Mouse (Mus musculus) embryonic facial prominence, embryonic 12.5 days (tissue): Measurements from ENCODE around the gene Foxf1. TPM values are rescaled to one million over a fixed set of nuclear protein-coding genes. Genes with fewer than 3 reads are reported as not detected.

ENCODE experiments used
- ATAC-seq: fragments of 200-750 bp; cut with Nextera tagmentation; 2 replicates; pipeline ENCODE4 v1.8.0; 2017; ENCODE audit not compliant: insufficient number of reproducible peaks, insufficient read depth, low FRiP score, low TSS enrichment
- H3K27ac ChIP-seq: fragments of 300-500 bp; sonication (generic); 2 replicates; pipeline ENCODE4 v1.5.1; 2016; ENCODE audit warnings: mild to moderate bottlenecking
- H3K27me3 ChIP-seq: fragments of 300-500 bp; sonication (generic); 2 replicates; pipeline ENCODE4 v1.6.1; 2016; ENCODE audit warnings: mild to moderate bottlenecking, moderate library complexity
- H3K36me3 ChIP-seq: fragments of 300-500 bp; sonication (generic); 2 replicates; pipeline ENCODE4 v1.6.1; 2016; ENCODE audit warnings: mild to moderate bottlenecking
- H3K4me1 ChIP-seq: fragments of 300-500 bp; sonication (generic); 2 replicates; pipeline ENCODE4 v1.6.1; 2016
- H3K4me2 ChIP-seq: fragments of 300-500 bp; sonication (generic); replicated peaks from 2 replicates; pipeline ENCODE4 v1.6.1; 2016; ENCODE audit warnings: mild to moderate bottlenecking, moderate library complexity
- H3K4me3 ChIP-seq: fragments of 300-500 bp; sonication (generic); 2 replicates; pipeline ENCODE4 v1.5.1; 2016; ENCODE audit warnings: mild to moderate bottlenecking
- H3K9ac ChIP-seq: fragments of 300-500 bp; sonication (generic); 2 replicates; pipeline ENCODE4 v1.6.1; 2016; ENCODE audit warnings: mild to moderate bottlenecking, moderate library complexity
- H3K9me3 ChIP-seq: fragments of 300-500 bp; sonication (generic); 2 replicates; pipeline ENCODE4 v1.6.1; 2016; ENCODE audit warnings: mild to moderate bottlenecking, moderate library complexity
- WGBS: fragments of 180-500 bp; shearing (Covaris S2); methylation state at CpG from one replicate; pipeline ENCODE4 v1.1.7; 2016; 5-methylcytosine and 5-hydroxymethylcytosine counted together
- polyA plus RNA-seq: library from polyadenylated mRNA; unstranded; fragments of >200 nt; fragmentation: Nextera tagmentation; extraction: Ambion mirVana; gene quantifications from 2 replicates; pipeline ENCODE4 v1.2.1, GENCODE M21; 2016

Foxf1 gene
- polyA plus RNA-seq, 1 experiment from 2014 or later, result 35.0 TPM

DNA sequence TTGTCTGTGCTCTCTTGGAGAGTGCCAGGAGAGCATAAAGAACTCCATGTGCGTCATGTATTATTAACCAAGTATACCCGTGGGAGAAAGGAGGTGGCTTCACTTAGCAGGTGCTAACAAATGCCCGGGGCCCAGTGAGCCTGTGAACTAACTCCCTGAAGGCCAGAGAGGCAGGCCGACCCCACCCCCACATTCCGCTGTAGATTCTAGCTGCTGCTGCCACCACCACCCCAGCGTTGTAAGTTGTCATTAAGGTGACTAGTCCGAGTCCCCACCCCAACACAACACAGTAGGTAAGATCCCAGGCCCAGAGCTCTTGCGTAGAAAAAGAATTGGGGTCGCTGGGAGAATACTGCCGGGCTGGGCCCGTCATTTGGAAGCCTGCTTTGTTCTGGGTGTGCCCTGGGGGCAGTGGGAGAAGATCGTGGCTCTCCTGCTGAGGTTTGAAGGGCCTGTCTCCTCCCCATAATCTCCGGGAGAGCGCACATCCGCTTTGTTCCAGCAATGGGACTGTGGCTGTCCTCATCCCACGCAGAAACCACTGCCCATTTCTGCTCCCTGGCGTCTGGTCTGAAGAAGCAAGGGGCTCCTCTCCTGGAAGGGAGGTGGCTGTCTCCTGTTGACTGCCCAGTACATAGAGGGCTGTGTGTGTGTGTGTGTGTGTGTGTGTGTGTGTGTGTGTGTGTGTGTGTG is 40.5 kb downstream of the Foxf1 start:
- Histone ChIP-seq H3K9me3 (no peaks in the 10 kb centered on the region), H3K4me1 (peaks cover 46% of the 10 kb centered on the region), H3K4me2 (peak overlapping the region; percentile 52), H3K4me3 (peak overlapping the region; percentile 6; the same call in 1 of the 2 replicates), H3K27me3 (peaks cover 91% of the 10 kb centered on the region), H3K27ac (peak overlapping the region; percentile 73; the same call in 1 of the 2 replicates), H3K36me3 (0 out of 2 replicates have a peak, but pooled peaks cover 3% of the 10 kb centered on the region), H3K9ac (0 out of 2 replicates have a peak overlapping the region, but pooled peaks have one; percentile 24)
- peak; percentile 25 for ATAC-seq
- WGBS, result 4% methylated on average over 17 of the region's 17 CpGs

DNA sequence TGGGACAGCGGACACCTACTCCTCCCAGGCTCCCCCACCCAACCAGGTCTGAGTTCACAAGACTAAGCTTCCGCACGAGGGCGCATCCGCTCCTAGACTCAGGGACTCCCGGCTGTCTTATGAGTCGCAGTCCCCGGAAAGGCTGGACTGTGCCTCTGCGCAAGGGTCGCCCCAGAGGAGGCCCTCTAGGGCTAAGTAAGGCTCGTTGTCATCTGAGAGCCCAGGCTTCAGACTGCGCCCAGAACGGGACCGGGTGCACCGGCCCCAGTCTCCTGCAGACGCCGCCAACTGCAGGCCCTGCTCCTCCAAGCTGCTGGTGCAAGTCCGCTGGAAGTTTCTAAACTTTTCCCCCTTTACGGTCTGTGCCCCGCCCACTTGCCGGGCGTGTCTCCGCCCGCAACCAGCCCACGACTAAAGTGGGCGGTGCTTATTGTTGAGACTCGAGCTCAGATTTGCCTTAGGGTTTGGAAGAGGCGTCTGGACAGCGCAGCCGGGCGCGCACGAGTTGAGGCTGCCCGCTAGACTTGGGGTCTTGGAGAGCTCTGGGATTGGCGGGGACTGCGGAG is 41.2 kb downstream of the Foxf1 start:
- peak overlapping the region; percentile 73; the same call in 1 of the 2 replicates for H3K27ac ChIP-seq
- H3K4me1 ChIP-seq, result peaks cover 46% of the 10 kb centered on the region

DNA sequence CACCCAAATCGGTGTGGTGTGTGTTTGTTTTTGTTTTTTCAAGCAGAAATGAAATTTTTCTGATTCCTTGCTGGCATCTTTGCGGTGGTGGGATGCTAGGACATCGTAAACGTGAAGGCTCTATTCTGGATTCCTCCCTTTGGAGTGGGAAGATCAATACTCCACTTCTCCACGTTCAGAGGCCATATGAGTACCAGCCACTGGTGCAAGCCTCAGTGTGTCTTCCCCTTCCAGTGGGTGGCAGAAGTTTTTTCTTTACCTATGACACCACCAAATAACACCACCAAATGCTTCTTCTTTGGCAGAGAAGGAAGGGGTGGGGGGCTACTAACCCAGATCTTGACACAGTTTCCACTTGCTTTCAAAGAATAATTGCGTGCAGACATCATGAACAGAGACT is 42.0 kb downstream of the Foxf1 start:
- no peak overlapping the region for H3K9ac ChIP-seq
- H3K27ac ChIP-seq, result no peak overlapping the region; the same call in 1 of the 2 replicates
- H3K4me1 ChIP-seq, result peaks cover 46% of the 10 kb centered on the region

More for the DNA sequence above, 41.2 kb downstream of the Foxf1 start:
- ATAC-seq, result peak; percentile 48
- H3K9me3 ChIP-seq, result no peaks in the 10 kb centered on the region
- under 1% methylated on average over 35 of the region's 36 CpGs for WGBS
- H3K36me3 ChIP-seq, result 0 out of 2 replicates have a peak, but pooled peaks cover 3% of the 10 kb centered on the region
- peak overlapping the region; percentile 31 for H3K4me3 ChIP-seq
- H3K27me3 ChIP-seq, result peaks cover 91% of the 10 kb centered on the region
- no peak overlapping the region for H3K9ac ChIP-seq
- H3K4me2 ChIP-seq, result peak overlapping the region; percentile 52

DNA sequence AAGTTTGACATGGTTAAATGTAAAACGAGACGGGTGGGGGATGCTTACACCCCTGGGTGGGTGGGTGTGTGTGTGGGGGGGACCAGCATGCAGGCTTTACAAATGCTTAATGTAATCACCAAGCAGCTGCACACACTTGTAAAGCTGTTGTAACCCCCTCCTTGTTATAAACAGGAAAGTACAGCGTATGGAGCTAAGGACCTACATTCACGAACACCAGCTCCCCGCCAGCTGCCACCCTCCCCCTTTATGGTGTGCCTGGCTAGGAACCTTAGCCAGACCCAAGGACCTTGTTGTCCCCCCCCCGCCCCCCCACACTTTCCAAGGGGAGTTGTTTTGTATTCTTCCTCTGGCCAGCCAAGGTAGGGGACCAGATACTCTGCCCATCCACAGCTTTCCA is 42.5 kb downstream of the Foxf1 start:
- 8% methylated on average over 6 of the region's 6 CpGs for WGBS
- peaks cover 82% of the 10 kb centered on the region for H3K27me3 ChIP-seq
- H3K4me3 ChIP-seq, result no peak overlapping the region
- no peak overlapping the region for H3K9ac ChIP-seq
- 0 out of 2 replicates have a peak overlapping the region, but pooled peaks have one; percentile 30 for H3K27ac ChIP-seq
- H3K4me1 ChIP-seq, result peaks cover 46% of the 10 kb centered on the region
- 0 out of 2 replicates have a peak, but pooled peaks cover 3% of the 10 kb centered on the region for H3K36me3 ChIP-seq
- ATAC-seq, result no peak
- H3K9me3 ChIP-seq, result no peaks in the 10 kb centered on the region
- peak overlapping the region; percentile 52 for H3K4me2 ChIP-seq

More for the DNA sequence above, 42.0 kb downstream of the Foxf1 start:
- Histone ChIP-seq H3K4me2 (peak overlapping the region; percentile 52), H3K9me3 (no peaks in the 10 kb centered on the region), H3K4me3 (peak overlapping the region; percentile 31), H3K36me3 (0 out of 2 replicates have a peak, but pooled peaks cover 3% of the 10 kb centered on the region), H3K27me3 (peaks cover 87% of the 10 kb centered on the region)
- ATAC-seq, result no peak
- WGBS, result 5% methylated on average over 6 of the region's 6 CpGs

DNA sequence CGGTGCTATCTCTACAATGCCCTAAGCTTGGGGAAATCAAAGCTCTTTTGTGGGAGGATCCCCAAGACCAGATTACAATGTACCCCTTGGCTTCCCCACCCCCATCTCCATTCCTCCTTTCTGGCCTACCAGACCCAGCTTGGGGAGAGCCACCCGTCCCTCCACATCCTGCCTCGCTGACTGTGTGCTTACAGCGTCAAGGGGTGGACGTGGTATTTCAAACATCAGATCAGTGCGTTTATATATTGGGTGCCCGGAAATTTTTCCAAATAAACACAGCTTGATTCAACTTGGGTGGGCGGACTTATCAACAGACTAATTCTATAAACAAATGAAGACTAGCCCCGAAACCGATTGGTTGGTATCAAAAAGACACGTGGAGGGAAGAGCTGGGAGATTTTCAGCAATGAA is 43.1 kb downstream of the Foxf1 start:
- H3K4me3 ChIP-seq, result no peak overlapping the region
- H3K9ac ChIP-seq, result no peak overlapping the region
- peak overlapping the region; percentile 52; the same call in 1 of the 2 replicates for H3K4me2 ChIP-seq
- H3K36me3 ChIP-seq, result 0 out of 2 replicates have a peak, but pooled peaks cover 3% of the 10 kb centered on the region
- H3K27me3 ChIP-seq, result peaks cover 81% of the 10 kb centered on the region
- H3K27ac ChIP-seq, result peak overlapping the region; percentile 30; the same call in 1 of the 2 replicates
- H3K9me3 ChIP-seq, result no peaks in the 10 kb centered on the region
- 4% methylated on average over 11 of the region's 11 CpGs for WGBS
- ATAC-seq, result no peak
- peaks cover 46% of the 10 kb centered on the region for H3K4me1 ChIP-seq

DNA sequence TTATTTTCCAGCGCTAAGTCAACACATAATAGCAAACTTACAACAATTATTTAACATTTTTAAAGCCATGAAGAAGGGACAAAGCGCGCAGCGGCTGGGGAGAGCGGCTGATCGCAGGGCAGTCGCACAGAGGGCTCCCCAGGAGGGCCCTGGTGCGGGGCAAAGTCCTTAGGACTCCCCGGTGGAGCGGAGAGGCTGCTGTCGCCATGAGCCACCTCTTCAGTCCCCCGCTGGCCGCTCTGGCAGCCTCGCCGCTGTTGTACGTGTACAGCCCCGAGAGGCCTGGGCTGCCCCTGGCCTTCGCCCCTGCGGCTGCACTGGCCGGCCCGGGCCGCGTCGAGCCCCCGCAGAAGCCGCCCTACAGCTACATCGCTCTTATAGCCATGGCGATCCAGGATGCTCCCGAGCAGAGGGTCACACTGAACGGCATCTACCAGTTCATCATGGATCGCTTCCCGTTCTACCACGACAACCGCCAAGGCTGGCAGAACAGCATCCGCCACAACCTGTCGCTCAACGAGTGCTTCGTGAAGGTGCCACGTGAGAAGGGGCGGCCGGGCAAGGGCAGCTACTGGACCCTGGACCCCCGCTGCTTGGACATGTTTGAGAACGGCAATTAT is 43.7 kb downstream of the Foxf1 start, which contains the start of gene Foxl1:
Foxl1 (plus strand) TSS at position 185 of the 620 bp plus-strand sequence.
- Histone ChIP-seq H3K36me3 (0 out of 2 replicates have a peak, but pooled peaks cover 2% of the 10 kb centered on the region), H3K4me3 (peak within 1 kb of the TSS; percentile 28), H3K9me3 (no peaks in the 10 kb centered on the region), H3K27ac (peak within 1 kb of the TSS; percentile 67), H3K4me2 (peak within 1 kb of the TSS; percentile 52), H3K9ac (peak within 1 kb of the TSS; percentile 37), H3K27me3 (peaks cover 76% of the 10 kb centered on the region), H3K4me1 (peaks cover 46% of the 10 kb centered on the region)
- 2% methylated on average over 43 of the region's 43 CpGs for WGBS
- ATAC-seq, result no peak

DNA sequence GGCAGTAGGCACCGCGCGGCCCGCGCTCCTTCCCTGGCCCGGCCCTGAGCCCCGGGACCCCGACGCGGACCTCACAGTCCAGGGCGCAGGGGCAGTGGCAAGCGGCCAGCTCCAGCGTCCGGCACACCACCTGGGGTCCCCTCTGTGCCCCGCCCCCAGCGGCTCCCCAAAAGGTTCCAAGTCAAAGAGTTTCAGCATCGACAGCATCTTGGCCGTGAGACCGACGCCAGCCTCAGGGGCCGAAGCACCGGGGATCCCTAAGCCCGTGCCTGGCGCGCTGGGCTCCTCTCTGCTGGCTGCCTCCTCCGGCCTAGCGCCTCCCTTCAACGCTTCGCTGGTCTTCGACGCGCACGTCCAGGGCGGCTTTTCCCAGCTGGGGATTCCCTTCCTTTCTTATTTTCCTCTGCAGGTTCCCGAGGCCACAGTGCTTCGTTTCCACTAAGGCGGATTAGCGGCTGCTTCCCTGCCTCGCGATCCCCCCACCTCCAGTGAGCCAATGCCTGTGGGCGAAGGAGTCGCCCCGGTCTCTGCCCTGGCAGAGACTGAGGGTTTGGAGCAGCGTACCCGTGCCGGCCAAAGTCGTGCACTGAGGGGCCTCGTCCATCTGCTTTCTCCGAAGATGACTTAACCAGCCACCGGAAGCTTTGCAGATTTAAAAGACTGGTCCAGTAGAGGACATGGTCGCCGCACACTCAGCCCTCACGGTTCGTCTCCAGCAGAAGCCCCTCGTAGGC is 44.5 kb downstream of the Foxf1 start:
- peak overlapping the region; percentile 48 for H3K4me2 ChIP-seq
- peak overlapping the region; percentile 37 for H3K9ac ChIP-seq
- WGBS, result 3% methylated on average over 55 of the region's 55 CpGs
- peak overlapping the region; percentile 67 for H3K27ac ChIP-seq
- no peaks in the 10 kb centered on the region for H3K9me3 ChIP-seq
- no peaks in the 10 kb centered on the region for H3K36me3 ChIP-seq
- peaks cover 67% of the 10 kb centered on the region for H3K27me3 ChIP-seq
- no peak for ATAC-seq
- peaks cover 46% of the 10 kb centered on the region for H3K4me1 ChIP-seq
- peak overlapping the region; percentile 28 for H3K4me3 ChIP-seq

DNA sequence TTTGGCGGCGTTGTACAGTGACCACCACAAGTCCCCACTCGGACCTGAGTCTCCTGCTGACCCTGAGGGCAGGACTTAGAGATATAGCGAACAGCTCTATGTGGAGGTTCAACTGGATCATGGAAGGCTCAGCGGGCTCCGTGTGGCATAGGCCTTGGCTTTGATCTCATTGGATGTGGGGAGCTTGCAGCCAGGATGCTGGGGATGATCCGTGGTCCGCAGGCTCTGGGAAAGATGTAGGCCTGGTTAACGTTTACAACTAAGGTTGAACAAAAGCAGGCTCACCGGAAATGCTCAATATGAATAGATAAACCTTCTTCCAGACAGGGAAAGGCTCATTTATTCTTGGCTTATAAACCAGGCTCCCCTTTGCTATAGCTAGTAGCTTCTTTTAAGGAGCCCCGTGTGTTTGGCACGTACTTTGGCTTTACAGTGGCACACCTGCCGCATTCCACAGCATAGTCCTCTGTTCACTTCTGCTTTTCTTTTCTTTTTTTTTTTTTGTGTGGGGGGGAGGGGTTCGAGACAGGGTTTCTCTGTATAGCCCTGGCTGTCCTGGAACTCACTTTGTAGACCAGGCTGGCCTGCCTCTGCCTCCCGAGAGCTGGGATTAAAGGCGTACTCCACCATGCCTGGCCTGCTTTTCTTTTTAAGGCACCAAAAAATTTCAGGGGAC is 45.2 kb downstream of the Foxf1 start:
- H3K9ac ChIP-seq, result peak overlapping the region; percentile 37; the same call in 1 of the 2 replicates
- ATAC-seq, result no peak
- H3K4me1 ChIP-seq, result peaks cover 44% of the 10 kb centered on the region
- H3K36me3 ChIP-seq, result no peaks in the 10 kb centered on the region
- H3K4me3 ChIP-seq, result peak overlapping the region; percentile 28
- WGBS, result 19% methylated on average over 16 of the region's 16 CpGs
- no peaks in the 10 kb centered on the region for H3K9me3 ChIP-seq
- peaks cover 61% of the 10 kb centered on the region for H3K27me3 ChIP-seq
- H3K4me2 ChIP-seq, result peak overlapping the region; percentile 48
- H3K27ac ChIP-seq, result no peak overlapping the region

DNA sequence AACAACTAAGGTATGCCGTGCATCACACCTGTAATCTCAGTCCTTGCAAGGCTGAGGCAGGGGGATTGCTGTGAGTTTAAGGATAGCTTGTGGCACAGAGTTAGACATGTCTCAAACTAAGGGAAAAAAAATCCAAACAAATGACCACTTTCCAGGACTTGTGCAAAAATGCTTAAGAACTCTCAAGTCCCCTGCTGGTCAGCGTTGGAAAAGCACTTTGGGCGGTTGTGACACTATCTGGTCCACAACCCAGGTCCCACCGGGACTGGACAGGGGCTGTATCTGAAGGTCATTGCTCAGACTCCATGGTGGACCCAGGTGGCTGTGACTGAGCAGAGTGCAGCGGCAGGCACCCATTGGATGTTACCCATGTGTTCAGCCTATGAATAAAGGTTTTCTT is 46.3 kb downstream of the Foxf1 start:
- Histone ChIP-seq H3K4me3 (no peak overlapping the region), H3K4me2 (no peak overlapping the region), H3K9ac (no peak overlapping the region), H3K9me3 (no peaks in the 10 kb centered on the region), H3K27ac (no peak overlapping the region), H3K36me3 (no peaks in the 10 kb centered on the region), H3K27me3 (peaks cover 53% of the 10 kb centered on the region), H3K4me1 (peaks cover 37% of the 10 kb centered on the region)
- WGBS, result 40% methylated on average over 5 of the region's 5 CpGs
- ATAC-seq, result no peak

DNA sequence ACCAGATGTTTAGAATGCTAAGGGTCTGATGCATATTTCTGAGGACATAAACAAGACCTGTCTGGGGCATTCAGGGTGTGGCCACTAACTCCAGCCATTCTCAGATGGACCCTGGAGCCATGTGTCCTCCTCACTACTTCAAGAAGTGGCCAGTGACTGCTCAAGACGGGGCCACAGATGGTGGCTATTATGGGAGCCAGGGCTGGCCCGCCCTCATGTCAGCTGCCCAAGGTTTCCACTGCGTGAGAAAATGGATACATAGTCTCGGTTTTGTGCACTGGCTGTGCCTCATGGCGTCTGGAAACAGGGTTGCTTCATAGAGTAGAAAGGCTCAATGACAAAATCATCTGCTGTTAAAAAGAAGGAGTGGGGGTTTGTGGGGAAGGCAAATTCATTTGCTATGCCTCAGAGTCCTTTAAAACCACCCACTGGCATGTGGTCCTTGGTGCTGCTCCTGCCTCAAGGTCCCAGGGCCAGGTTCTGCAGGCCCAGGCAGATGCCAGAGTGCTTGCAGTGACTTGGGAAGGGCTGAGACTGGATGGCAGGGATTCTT is 48.9 kb downstream of the Foxf1 start:
- H3K27ac ChIP-seq, result no peak overlapping the region
- 0 out of 2 replicates have a peak, but pooled peaks cover 7% of the 10 kb centered on the region for H3K9me3 ChIP-seq
- H3K36me3 ChIP-seq, result no peaks in the 10 kb centered on the region
- no peak overlapping the region for H3K4me2 ChIP-seq
- peaks cover 32% of the 10 kb centered on the region for H3K27me3 ChIP-seq
- H3K4me3 ChIP-seq, result no peak overlapping the region
- H3K4me1 ChIP-seq, result peaks cover 19% of the 10 kb centered on the region
- ATAC-seq, result no peak
- 45% methylated on average over 5 of the region's 5 CpGs for WGBS
- no peak overlapping the region for H3K9ac ChIP-seq
